In genomic region chr4:111720662-111721003, GRCm38 (mm10) we compare ENCODE assay signal across 8 mouse cellular contexts. TPM values are rescaled to one million over a fixed set of nuclear protein-coding genes. Genes with fewer than 3 reads are reported as not detected.
DNase-seq lines count a peak whose midpoint lies in the region; ATAC-seq lines count a peak whose summit lies in the region.

No protein-coding gene starts in this region.

- H3K4me2 ChIP-seq in heart, embryonic 13.5 days, result peak overlapping the region; percentile 83
- peak overlapping the region; percentile 82 for H3K4me2 ChIP-seq in hindbrain, embryonic 16.5 days (ENCODE audit: low read length)
- H3K4me2 ChIP-seq in midbrain, embryonic 15.5 days, result peak overlapping the region; percentile 77

- peaks cover 8% of the 10 kb centered on the region for H3K4me1 ChIP-seq in heart, embryonic 13.5 days
- H3K4me1 ChIP-seq in hindbrain, embryonic 16.5 days (ENCODE audit: control insufficient read depth, insufficient read depth, low read depth, low read length), result no peaks in the 10 kb centered on the region
- 0 out of 2 replicates have a peak, but pooled peaks cover 6% of the 10 kb centered on the region for H3K4me1 ChIP-seq in midbrain, embryonic 15.5 days

- no peak for DNase-seq in heart, adult 8-10 months (ENCODE audit: low spot score)
- peak; percentile 2 for DNase-seq in c-Kit-positive CD71-negative TER-119-negative erythroid progenitor cells, embryonic 14.5 days (ENCODE audit: low read depth)
- DNase-seq in embryo, embryonic 10 days (ENCODE audit: low spot score), result no peak
- DNase-seq in spleen, postnatal 36 days (ENCODE audit: low spot score in 2 of 2), result no peak

- peak overlapping the region; percentile 91 for H3K4me3 ChIP-seq in heart, embryonic 13.5 days
- peak overlapping the region; percentile 85 for H3K4me3 ChIP-seq in hindbrain, embryonic 16.5 days (ENCODE audit: low read length)
- peak overlapping the region; percentile 73 for H3K4me3 ChIP-seq in midbrain, embryonic 15.5 days

- H3K36me3 ChIP-seq in heart, embryonic 13.5 days, result 0 out of 2 replicates have a peak, but pooled peaks cover 3% of the 10 kb centered on the region
- no peaks in the 10 kb centered on the region for H3K36me3 ChIP-seq in hindbrain, embryonic 16.5 days (ENCODE audit: control insufficient read depth, insufficient read depth, low read length)
- H3K36me3 ChIP-seq in midbrain, embryonic 15.5 days (replicated peaks), result no peaks in the 10 kb centered on the region

- H3K9ac ChIP-seq in heart, embryonic 13.5 days, result peak overlapping the region; percentile 90
- H3K9ac ChIP-seq in hindbrain, embryonic 16.5 days (ENCODE audit: low read depth, low read length), result no peak overlapping the region
- H3K9ac ChIP-seq in midbrain, embryonic 15.5 days, result no peak overlapping the region

- H3K27ac ChIP-seq in heart, embryonic 13.5 days (replicated peaks), result peak overlapping the region; percentile 88
- H3K27ac ChIP-seq in hindbrain, embryonic 16.5 days (ENCODE audit: low read depth, low read length), result no peak overlapping the region
- H3K27ac ChIP-seq in midbrain, embryonic 15.5 days, result no peak overlapping the region

- H3K27me3 ChIP-seq in heart, embryonic 13.5 days (replicated peaks), result no peaks in the 10 kb centered on the region
- peaks cover 3% of the 10 kb centered on the region for H3K27me3 ChIP-seq in hindbrain, embryonic 16.5 days (replicated peaks; ENCODE audit: control insufficient read depth, insufficient read depth, low read length)
- no peaks in the 10 kb centered on the region for H3K27me3 ChIP-seq in midbrain, embryonic 15.5 days (replicated peaks)

- no peak for ATAC-seq in heart, embryonic 13.5 days (ENCODE audit: extremely low read depth, insufficient number of reproducible peaks, low FRiP score, low TSS enrichment)
- no peak for ATAC-seq in hindbrain, embryonic 16.5 days
- ATAC-seq in midbrain, embryonic 15.5 days (replicated peaks), result peak; percentile 10
- ATAC-seq in monocyte, adult 5-6 weeks (replicated peaks; ENCODE audit: insufficient number of reproducible peaks, low FRiP score, low TSS enrichment, poor library complexity, severe bottlenecking), result no peak

- 13% methylated on average over 2 of the region's 2 CpGs for WGBS in heart, embryonic 13.5 days
- 12% methylated on average over 2 of the region's 2 CpGs for WGBS in hindbrain, embryonic 16.5 days
- WGBS in midbrain, embryonic 15.5 days, result 12% methylated on average over 2 of the region's 2 CpGs

- H3K9me3 ChIP-seq in heart, embryonic 13.5 days, result no peaks in the 10 kb centered on the region
- H3K9me3 ChIP-seq in hindbrain, embryonic 16.5 days (ENCODE audit: control insufficient read depth, low read length), result no peaks in the 10 kb centered on the region
- H3K9me3 ChIP-seq in midbrain, embryonic 15.5 days, result no peaks in the 10 kb centered on the region

RNA-seq across cellular contexts. Expression of gene Spata6, which starts 0.8 kb away (rescaled TPM):
- 18.4 and 18.6 TPM in 2 replicates for polyA plus RNA-seq in heart, embryonic 13.5 days (2015; fragmentation: Nextera tagmentation; extraction: Ambion mirVana)
- 1 to 10 TPM; 5.0 to 7.6 (median 6.0) TPM for total RNA-seq in heart, adult 8-10 months (2022)
- polyA plus RNA-seq in hindbrain, embryonic 16.5 days (2015; fragmentation: Nextera tagmentation; extraction: Ambion mirVana), result 16.1 and 16.8 TPM in 2 replicates
- 13.2 and 13.8 TPM in 2 replicates for polyA plus RNA-seq in midbrain, embryonic 15.5 days (2015; fragmentation: Nextera tagmentation; extraction: Ambion mirVana)
- total RNA-seq in monocyte, adult 5-6 weeks (2017), result 30.7 to 44.0 TPM (median 31.1 TPM) in 3 replicates
